Mouse (Mus musculus): ENCODE measurements at regions not wholly inside any gene's neighbourhood (a gene's known extent, or its start where the extent isn't known, plus 50 kb on each side); places are given as distances from the start of the nearest gene placed in this dataset.

DNA sequence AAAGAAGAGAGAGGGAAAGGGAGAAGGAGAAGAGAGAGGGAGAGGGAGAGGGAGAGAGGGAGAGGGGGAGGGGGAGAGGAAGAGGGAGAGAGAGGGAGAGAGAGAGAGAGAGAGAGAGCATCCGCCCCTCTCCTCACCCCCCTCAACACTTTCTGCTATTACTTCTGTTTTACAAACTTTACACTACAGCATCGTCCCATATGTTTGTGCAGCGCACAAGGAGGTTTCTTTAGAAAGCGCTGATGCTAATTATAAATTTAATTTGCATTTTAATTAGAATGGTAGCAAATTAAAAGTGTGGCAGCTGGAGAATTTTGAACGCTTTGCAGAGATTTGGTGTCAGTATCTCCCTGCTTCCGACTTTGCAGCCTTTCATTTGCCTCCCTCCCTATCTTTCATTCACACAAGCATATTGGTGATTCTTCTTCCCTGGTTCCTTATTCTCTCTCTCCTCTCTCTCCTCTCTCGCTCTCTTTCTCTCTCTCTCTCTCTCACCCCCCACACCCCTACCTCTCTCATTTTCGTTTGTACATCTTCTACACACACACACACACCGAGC, 476.0 kb downstream of the Nr2f2 start:
- TF ChIP-seq CTCF (IDR thresholded peaks at IDR 0.05; ENCODE audit: insufficient read depth, low read length) (no peak), POLR2A (IDR thresholded peaks at IDR 0.05; ENCODE audit: borderline replicate concordance, extremely low read depth, low read depth, low read length) (no peak)

Data from lung, adult 2 months (tissue).